Mouse (Mus musculus) CD4-positive, CD25-positive, alpha-beta regulatory T cell, adult 4 months (primary cell): ENCODE measurements at regions not wholly inside any gene's neighbourhood (a gene's known extent, or its start where the extent isn't known, plus 50 kb on each side); places are given as distances from the start of the nearest gene placed in this dataset.

Experiments used
- ATAC-seq: one replicate; pipeline ENCODE4 v1.8.0; 2017

- ATAC-seq, result no peak
Measured at GRCm38 (mm10) chr13:42358588-42358987, 57.3 kb downstream of the Edn1 start.

GRCm38 (mm10) chr13:42367655-42368554 is 66.6 kb downstream of the Edn1 start:
- no peak for ATAC-seq

GRCm38 (mm10) chr13:42369826-42370225 is 68.5 kb downstream of the Edn1 start:
- ATAC-seq, result no peak

GRCm38 (mm10) chr13:42372201-42372600 is 70.9 kb downstream of the Edn1 start:
- ATAC-seq, result no peak

GRCm38 (mm10) chr13:42374181-42374596 is 72.9 kb downstream of the Edn1 start:
- ATAC-seq, result no peak

- ATAC-seq, result no peak
Measured at GRCm38 (mm10) chr13:42379675-42380074, 78.4 kb downstream of the Edn1 start.

GRCm38 (mm10) chr13:42383099-42383498 is 81.8 kb downstream of the Edn1 start:
- ATAC-seq, result no peak

- ATAC-seq, result no peak
Measured at GRCm38 (mm10) chr13:42390389-42390788, 89.1 kb downstream of the Edn1 start.

- no peak for ATAC-seq
Measured at GRCm38 (mm10) chr13:42391330-42392005, 90.2 kb downstream of the Edn1 start.

GRCm38 (mm10) chr13:42392701-42393100 is 91.4 kb downstream of the Edn1 start:
- peak; percentile 34 for ATAC-seq

- no peak for ATAC-seq
Measured at GRCm38 (mm10) chr13:42394572-42394971, 93.3 kb downstream of the Edn1 start.

GRCm38 (mm10) chr13:42401513-42401912 is 100.2 kb downstream of the Edn1 start:
- no peak for ATAC-seq

GRCm38 (mm10) chr13:42403231-42404020 is 102.2 kb downstream of the Edn1 start:
- ATAC-seq, result no peak

GRCm38 (mm10) chr13:42412652-42413282 is 111.5 kb downstream of the Edn1 start:
- ATAC-seq, result no peak

- no peak for ATAC-seq
Measured at GRCm38 (mm10) chr13:42446921-42447320, 145.6 kb downstream of the Edn1 start.

- ATAC-seq, result no peak
Measured at GRCm38 (mm10) chr13:42453665-42454064, 152.4 kb downstream of the Edn1 start.

- ATAC-seq, result no peak
Measured at GRCm38 (mm10) chr13:42459892-42460291, 158.6 kb downstream of the Edn1 start.

- ATAC-seq, result no peak
Measured at GRCm38 (mm10) chr13:42478825-42479224, 177.5 kb downstream of the Edn1 start.

GRCm38 (mm10) chr13:42490956-42491680 is 189.3 kb upstream of the Phactr1 start:
- ATAC-seq, result no peak

- no peak for ATAC-seq
Measured at GRCm38 (mm10) chr13:42494371-42494770, 186.1 kb upstream of the Phactr1 start.

GRCm38 (mm10) chr13:42498351-42498750 is 182.1 kb upstream of the Phactr1 start:
- ATAC-seq, result no peak

- ATAC-seq, result no peak
Measured at GRCm38 (mm10) chr13:42507535-42507934, 172.9 kb upstream of the Phactr1 start.
